Mouse (Mus musculus): ENCODE measurements around the gene Bmp5. TPM values are rescaled to one million over a fixed set of nuclear protein-coding genes. Genes with fewer than 3 reads are reported as not detected.

Gene Bmp5
- total RNA-seq, 2 experiments from 2014 or later = 1.1 to 1.4 TPM

DNA sequence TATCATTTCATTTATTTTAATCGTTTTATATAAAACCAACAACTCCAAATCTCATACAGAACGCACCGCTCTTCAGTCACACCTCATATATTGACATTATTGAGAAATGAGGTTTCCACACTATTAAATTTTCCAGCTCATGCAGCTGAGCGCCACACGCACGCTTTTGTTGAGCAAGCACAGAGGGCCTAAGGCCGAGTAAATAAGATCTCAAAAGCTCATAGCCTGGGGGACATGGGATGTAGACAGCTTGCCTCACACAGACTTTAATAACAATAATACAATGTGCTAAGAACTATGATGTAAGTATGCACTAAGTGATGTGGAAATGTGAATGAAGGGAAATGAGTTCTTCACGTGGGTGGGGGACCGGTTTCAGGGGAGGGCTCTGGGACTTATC, 57.3 kb downstream of the Bmp5 start:
- intact Hi-C loops (cut with DNase I) = no loop called here
- no peak for DNase-seq

DNA sequence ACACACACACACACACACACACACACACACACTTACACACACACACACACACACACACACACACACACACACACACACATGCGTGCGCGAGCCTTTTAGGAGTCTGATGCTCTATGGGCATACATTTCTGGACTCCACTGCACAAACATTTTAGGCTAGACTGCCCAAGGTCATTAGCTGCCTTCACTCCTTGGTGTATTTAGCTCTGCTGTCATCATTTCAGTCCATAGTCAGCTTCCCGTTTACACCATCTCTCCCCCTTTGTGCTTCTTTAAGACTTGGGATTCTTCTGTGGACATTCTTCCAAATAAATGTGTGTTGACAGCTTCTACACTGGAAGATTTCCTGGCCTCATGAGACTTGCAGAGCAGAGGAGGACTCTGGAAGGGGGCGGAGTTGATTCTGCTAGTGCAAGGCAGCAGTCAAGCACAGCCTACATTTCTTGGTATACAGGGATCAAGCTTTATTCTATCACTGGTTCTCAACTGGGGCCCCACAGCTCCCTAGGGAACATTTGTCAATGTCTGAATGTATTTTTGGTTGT, 58.1 kb downstream of the Bmp5 start:
- DNase-seq = no peak
- intact Hi-C loops (cut with DNase I) = no loop called here

DNA sequence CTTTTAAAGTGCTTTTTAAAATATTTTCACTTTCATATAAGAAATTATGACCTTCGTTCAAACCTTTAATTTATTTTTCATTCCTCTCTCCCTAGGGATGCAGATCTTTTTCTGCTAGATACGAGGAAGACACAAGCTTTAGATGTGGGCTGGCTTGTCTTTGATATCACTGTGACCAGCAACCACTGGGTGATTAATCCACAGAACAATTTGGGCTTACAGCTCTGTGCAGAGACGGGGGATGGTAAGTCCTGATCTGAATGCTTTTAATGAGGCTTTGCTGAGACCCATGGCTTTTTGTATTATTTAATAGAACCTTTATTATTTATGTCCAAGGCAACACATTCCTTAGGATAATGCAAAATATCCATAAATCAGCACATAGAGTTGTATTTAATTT, 64.3 kb downstream of the Bmp5 start:
- intact Hi-C loops (cut with DNase I) = no loop called here
- no peak for DNase-seq

DNA sequence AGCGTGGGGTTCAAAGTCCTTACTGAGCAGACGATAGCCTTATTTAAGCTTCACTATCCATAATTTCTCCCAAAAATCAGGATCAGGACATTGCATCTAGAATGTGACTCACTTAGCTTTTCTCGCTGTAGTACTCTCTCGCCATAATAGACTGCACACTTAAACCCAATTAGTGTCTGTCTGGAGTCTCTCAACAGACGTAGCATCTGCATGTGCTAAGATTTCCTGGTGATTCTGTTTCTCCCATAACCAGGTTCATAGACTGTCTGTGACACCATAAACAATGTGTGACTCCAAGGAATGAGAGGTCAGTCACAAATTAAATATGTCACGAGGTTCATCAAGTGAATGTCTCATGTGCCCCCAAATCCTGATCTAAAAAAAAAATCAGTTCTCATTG, 65.7 kb downstream of the Bmp5 start:
- no peak for DNase-seq
- intact Hi-C loops (cut with DNase I) = no loop called here

DNA sequence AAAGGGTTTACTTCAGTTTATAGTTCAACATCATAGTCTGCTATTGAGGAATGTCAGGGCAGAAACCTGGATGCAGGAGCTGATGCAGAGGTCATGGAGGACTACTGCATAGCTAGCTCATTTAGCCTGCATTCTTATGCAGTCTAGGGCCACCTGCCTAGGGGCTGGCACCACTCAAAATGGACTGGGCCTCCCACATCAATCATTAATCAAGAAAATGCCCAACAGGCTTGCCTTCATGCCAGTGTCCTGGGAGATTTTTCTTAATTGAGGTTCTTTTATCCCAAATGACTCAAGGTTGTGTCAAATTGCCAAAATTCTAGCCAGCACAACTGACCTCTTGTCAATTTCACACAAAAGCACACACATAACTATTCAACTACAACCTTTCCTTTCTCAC, 70.8 kb downstream of the Bmp5 start:
- intact Hi-C loops (cut with DNase I) = no loop called here
- DNase-seq = no peak

DNA sequence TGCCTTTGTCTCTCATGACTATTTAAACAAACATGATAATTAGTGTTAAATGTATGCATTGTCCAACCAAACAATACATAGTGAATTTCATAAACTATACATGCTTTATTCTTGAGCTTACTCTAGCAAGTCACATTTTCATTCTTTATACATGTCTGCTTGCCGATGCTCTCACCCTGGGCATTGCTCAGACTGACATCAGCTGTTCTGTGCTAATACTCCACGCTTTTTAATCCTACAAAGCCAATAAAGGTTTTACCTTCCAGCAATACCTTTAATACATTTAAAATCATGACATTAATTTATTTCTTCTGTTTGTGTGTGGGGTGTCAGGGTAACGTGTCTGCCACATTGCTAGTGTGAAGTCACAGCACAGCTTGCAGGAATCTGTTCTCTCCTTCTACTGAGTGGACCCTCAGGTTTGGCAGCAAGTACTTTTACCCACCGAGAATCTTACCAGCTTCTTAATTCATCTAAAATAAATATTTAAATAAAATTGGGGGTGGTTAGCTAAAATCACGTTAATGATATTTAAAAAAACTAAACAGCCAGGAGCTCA, 75.6 kb downstream of the Bmp5 start:
- DNase-seq = no peak
- intact Hi-C loops (cut with DNase I) = no loop called here

DNA sequence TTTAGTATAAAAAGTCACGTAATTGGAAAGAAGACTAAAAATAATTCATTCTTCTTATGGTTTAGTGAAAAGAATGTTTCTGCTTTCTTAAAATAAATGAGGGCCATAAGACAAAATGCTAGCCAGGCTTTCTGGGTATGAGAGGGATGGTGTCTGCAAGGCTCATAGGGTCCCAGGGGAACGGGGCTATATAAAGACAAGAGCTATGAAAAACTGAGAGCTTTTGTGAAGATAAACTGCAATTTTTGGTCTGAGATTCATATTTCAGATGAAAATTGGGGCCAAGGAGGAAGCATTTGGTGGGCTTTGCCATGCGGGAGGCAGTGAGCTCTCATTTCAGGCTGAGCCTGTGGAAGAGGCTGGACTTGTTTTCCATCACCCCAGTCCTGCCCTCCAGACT, 83.0 kb downstream of the Bmp5 start:
- DNase-seq = no peak
- intact Hi-C loops (cut with DNase I) = no loop called here

DNA sequence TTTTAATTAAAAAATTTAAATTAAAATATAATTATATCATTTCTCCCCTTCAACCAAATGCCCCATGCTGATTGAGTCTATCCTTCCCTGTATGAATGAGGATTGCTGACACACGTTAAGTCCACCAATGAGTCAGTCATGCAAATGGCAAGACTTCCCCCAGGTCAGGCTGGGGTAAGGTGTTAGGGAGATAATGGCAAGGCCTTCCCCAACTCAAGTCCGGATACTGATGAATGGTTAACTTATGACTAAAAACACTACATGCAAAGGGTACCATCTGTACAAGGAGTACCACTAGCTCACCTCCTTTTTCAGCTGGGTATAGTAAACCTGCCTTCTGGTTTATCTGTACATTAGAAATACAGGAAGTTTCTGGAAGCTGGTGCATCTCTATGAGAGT, 83.8 kb downstream of the Bmp5 start:
- intact Hi-C loops (cut with DNase I) = no loop called here
- no peak for DNase-seq

DNA sequence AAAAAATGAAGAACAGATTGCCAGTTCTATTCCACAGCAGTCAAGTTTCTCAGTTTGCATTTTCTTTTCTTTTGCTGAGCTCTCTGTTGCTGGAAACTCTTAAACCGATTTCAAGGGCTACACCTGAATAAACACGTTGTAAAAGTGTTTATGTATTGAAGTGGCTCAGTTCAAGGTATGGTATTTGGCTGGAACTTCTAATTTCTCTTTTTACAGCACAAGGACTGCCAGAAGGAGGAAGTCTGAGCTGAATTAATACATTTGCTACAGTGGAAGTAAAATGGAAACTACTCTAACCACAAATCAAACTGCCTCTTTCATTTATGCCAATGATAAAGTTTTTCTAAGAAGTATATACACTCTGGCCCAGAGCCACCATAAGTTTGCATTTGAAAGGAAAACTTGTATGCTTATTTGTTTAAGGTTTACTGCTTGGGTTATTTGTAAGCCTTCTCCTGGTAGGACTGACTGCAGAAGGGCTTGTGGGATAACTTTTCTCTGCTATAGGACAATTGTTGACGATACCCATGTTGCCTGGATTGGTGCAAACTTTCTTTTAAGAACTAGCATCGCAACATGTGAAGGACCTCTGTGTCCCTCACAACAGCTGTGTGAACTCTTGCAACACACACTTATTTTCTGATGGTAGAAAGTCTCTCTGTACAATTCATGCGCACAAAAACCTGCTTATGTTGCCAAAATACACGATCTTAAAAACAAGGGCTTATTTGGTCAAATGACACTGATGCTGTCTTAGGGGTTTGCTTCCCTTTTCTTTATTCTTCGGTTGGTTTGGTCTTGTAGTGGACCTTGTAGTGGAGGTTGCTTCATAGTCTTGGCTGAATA, 95.4 kb downstream of the Bmp5 start:
- no peak for DNase-seq
- intact Hi-C loops (cut with DNase I) = no loop called here

DNA sequence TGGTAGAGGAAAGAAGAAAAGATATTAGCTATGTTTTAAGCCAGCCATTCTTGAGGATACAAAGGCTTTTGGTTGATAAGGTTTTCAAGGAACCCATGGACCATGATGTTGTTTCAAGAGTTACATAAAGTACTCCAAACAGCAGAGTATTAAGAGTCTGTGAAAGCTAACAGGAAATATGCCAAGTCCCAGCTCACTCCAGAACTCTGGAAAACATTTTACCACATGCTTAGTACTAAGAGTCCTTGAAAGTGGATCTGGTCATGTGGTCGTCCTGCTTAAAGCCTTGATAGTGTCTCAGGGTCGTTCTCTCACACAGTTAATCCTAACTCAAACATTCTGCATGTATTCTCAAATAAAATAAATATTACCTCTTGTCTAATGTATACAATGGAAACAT, 101.2 kb downstream of the Bmp5 start:
- DNase-seq = no peak
- intact Hi-C loops (cut with DNase I) = no loop called here

DNA sequence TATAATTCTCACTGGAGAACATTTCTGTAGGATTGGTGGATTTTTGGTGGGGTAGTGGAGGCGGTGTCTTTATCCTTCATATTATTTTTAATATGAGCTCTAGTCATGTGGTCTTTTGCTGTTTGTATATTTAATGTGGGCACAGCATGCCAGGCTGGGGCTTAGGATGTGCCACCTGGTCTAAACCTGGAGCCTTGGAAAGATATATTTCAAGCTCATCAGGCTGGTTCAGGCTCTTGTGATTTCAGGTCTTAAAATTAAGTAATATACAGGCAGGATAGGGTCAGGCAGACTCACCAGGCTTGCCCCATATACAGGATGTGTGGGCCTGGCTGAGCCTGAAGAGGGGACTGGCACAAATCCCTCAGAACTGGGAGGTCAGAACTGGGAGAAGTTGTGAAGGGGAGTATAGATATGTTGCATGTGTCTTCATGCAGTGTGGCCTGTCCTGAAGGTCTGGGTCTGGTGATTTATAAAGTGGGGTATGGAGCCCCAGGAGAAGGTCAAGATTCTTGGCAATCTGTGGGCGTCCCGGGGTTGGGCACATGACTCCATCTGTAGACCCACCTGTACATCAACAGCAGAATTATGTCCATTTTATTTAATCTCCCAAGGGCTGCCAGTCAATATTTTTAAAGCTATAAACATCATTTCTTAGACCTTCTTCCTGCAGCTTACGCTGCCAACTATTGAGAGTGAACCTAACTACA, 108.5 kb downstream of the Bmp5 start:
- intact Hi-C loops (cut with DNase I) = no loop called here
- DNase-seq = no peak

DNA sequence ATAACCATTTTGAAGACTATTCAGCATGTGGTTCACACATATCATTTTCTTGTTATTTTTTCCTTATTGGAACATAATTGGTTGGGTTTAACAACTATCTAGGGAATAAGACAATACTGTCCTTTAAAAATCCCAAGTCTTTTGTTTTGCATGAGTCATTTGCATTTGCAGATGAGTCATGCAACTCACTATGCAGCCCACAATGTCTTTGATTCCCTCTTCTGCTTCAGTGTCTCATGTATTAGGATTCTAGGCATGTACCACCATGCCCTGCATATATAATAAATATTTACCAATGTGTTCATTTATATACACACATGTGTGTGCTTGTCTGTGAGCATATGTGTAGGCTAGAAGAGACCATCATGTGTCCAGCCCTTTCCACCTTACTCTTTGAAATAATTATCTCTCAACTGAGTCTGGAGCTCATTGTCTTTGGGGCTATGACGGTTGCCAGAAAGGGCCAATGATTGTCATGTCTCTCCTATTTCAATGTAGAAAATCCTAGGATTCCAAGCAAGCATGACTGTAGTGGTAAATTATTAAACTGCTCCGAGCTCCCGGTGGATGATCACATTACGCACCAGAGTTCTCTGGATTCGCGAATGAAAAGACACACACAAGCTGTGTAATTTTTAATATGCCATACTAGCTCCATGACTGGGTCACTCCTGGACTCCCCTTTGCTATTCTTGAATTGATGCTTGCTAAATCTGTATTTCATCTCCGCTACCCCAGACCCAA, 111.8 kb downstream of the Bmp5 start:
- intact Hi-C loops (cut with DNase I) = no loop called here
- DNase-seq = no peak

DNA sequence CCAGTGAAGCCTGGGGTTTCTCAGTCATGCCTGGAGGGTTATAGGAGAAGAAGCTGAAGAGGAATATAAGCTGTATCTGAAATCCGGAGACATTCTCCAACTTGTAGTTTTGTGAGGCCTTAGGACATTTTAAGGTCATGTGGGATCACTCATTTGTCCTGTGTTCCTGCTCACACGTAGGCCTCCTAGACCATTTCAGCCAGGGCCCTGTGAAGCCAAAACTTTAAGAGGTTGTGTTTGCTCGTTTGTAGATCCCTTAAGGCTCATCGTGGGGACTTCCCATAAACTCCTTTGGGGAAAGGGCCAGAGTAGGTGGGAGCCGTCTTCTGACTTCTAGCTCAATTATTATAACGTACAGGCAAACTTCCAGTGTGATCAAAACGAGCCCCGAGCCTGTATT, 121.8 kb downstream of the Bmp5 start:
- intact Hi-C loops (cut with DNase I) = no loop called here

DNA sequence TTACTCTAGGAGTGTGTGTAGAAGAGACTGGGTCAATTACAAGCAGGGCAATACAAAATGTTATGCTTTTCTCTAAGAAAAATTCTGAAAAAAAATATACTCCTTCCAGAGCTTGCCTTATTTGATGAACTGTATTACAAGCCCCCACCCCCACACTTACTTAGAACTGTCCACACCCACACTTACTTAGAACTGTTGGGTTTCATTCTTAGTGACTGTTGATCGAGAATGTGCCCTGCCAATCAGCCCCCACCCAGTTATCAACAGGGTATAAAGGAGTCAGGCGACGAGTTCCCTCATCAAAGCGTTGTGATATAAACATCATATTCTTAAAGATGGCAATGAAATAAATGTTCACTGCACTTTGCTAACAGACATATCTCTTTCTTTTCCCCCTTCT, 122.9 kb downstream of the Bmp5 start:
- intact Hi-C loops (cut with DNase I) = no loop called here

More for the DNA sequence above, 121.8 kb downstream of the Bmp5 start:
- no peak for DNase-seq

DNA sequence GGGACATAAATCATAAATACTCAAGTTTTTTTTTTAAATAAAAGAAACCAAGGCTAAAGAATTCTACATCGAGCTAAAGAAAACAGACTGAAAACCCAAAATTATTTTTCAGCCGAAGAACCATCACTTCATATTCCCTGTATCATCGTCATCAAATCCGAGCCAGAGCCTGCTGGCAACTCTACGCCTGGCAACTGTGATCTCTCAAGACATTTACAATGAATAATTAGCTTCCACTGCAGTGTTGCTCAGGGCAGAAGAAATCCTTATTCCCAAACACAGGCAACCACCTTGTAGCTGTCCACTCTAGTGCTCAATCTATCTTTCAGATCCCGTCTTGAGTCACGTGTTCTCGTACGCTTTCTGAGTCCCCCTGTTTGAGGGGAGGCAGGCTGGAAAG, 126.1 kb downstream of the Bmp5 start:
- no peak for DNase-seq
- intact Hi-C loops (cut with DNase I) = loop anchor here (10.0 kb wide), 1 partner anchor 136 kb away; no protein-coding TSS in a partner anchor

More for the DNA sequence above, 122.9 kb downstream of the Bmp5 start:
- no peak for DNase-seq

DNA sequence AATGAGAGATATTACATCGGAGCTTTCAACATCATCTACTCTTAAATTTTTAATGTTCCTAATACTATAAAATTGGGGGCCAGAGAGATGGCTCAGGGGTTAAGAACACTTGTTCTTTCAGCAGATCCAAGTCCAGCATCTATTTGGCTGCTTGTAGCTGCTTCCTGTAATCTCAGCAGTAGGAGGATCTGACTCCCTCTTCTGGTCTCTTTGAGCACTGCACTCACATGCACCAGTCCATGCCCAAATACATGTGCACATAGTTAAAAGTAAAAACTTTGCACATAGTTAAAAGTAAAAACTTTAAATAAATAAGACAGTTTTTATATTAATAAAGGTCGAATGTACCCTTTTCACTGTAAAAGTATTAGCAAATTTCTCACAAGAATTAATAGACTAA, 130.3 kb downstream of the Bmp5 start:
- DNase-seq = no peak
- intact Hi-C loops (cut with DNase I) = loop anchor here (10.0 kb wide), 1 partner anchor 141 kb away; no protein-coding TSS in a partner anchor

DNA sequence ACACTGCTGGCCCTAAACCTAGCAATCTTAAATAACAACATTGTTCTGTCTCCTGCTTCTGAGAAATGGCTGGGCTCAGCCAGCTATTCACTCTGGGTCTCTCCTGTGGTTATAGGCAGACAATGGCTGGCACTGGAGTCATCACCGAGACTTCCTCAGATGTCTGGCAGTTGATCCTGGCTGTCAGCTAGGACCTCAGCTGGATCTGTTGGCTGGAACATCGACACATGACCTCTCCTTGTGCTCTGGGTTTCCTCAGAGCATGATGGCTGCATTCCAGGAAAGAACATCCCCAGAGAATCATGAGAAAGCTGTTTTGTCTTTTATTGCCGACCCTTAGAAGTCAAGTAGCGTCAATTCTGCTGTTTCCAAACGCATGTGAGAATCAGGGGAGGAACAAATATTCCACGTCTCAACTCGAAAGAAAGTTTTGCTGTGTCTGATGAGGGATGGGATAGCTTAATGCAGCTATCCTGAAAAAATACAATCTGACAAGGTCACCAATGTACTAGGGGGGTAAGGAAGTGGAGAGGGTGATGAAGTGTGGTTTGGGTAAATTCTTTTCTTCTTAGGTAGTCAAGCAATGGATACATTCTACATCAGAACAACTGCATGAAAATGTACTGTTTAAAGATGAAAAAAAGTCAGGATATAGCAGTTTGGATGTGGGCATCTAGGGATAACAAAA, 135.1 kb downstream of the Bmp5 start:
- DNase-seq = peak; percentile 74 to 86
- intact Hi-C loops (cut with DNase I) = loop anchor here (10.0 kb wide), 1 partner anchor 95 kb away; no protein-coding TSS in a partner anchor

DNA sequence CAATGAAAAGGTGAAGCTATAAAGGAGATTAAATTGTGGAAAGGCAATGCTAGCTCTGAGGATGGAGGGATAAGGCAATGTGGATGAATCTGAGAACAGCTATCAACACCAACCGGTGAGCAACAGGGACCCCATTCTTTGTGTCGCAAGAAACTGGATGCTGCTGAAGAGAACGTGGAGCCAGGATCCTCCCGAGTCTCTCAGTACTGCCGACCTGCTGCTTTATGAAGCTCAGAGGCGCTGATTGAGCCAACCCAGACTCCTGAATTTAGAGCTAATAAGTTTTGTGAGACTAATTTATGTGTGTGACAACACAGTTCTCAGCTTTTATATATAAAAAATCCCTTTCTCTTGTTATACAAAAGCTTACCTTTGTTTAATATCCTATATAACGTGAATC, 136.4 kb downstream of the Bmp5 start:
- no peak for DNase-seq
- intact Hi-C loops (cut with DNase I) = loop anchor here (10.0 kb wide), 1 partner anchor 93 kb away; no protein-coding TSS in a partner anchor

DNA sequence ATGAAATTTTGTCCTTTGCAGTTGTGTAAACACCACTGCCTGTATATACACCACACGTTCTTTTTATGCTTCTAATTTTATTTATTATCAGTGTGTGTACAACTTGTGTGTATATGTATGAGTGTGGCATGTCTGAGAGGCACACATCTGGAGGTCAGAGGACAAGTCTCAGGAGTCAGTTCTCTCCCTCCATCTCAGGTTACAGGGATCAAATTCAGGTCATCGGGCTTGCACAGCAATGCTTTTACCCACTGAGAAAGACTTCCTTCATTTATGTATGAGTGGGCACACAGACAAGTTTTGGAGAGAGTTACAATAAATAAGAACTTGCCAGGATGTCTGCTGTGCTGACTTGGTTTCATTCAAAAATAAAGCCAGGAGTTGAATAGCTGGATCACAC, 140.9 kb downstream of the Bmp5 start:
- no peak for DNase-seq
- intact Hi-C loops (cut with DNase I) = loop anchor here (10.0 kb wide), 1 partner anchor 89 kb away; no protein-coding TSS in a partner anchor

All from heart, postnatal 14 days (tissue).